Mouse (Mus musculus): ENCODE data around the gene Gstp1. TPM values are rescaled to one million over a fixed set of nuclear protein-coding genes. Genes with fewer than 3 reads are reported as not detected.

Gene Gstp1
- total RNA-seq, 2 experiments from 2014 or later, result 395 to 398 TPM

DNA sequence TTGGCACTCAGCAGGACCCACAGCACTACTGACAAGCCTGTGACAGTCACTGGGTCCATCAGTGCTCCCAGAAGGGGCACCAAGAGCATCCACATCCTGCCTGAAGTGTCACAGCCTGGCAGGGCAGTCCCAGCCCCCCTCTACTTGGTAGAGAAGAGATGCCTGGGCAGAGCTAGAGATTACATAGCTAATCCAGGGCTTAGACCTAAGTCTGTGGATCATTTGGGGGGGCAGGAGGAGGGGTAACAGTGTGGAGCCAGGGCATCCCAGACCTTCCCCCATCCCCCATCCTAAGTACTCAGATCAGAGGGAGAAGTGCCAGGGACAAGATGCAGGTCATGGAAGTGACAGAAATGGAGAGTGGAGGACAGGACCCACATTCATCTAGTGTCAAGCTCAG, 23.0 kb downstream of the Gstp1 start:
- no peak for TF ChIP-seq CTCF (conservative IDR thresholded peaks at IDR 0.05)
- no peak overlapping the region for H3K27ac ChIP-seq
- no peak for DNase-seq (ENCODE audit: low spot score in 2 of 2)
- no peak overlapping the region for H3K4me3 ChIP-seq

DNA sequence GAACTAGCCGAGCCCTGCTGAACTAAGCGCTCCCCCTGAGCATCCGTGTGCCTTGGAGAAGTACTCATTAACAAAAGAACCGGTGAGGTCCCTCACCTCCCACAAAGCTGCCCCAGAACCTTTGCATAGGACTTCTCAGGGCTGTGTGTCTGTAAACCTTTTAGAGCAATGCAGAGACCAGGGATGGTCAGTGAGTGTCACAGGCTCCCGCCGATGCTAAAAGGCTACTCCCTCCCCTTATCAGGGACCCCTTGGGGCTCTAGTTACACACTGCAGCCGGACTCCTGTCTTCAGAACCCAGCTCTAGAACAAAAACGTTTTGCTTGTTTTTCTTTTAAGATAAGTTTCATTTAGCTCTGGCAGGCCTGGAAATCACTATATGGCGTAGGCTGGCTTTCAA, 24.7 kb downstream of the Gstp1 start:
- Histone ChIP-seq H3K27ac (peak overlapping the region; percentile 74; the same call in 1 of the 2 replicates), H3K4me3 (peak overlapping the region; percentile 99)
- TF ChIP-seq CTCF (conservative IDR thresholded peaks at IDR 0.05), result no peak

DNA sequence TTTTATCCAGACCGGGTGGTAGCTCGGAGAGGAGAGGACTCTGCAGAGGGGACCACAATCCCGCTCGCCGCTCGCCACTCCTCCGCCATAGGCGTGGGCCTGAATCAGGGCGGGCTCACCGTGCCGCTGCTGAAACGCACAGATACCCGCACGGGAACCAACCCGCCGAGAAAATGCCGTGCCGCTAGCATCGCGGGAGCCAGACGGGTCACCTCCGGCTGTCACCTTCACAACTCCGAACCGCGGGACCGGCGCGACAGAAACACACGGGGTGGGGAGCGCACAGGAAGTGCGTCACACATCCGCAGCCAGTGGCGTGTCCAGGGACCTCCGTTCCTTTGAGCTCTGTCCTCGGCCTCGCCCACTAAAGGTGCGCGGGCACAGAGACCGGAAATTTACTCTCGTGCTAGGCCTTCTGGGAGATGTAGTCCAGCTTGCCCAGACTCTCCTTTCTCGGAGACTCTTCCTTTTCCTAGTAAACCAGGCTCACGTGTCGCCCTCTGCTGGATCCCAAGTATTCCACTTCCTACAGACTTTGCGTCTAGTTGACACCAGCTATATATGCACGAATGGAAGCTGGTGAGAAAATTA, 25.3 kb downstream of the Gstp1 start, which contains the start of gene Ndufv1:
Ndufv1 (minus strand) TSS at position 375 of the 591 bp plus-strand sequence.
- peak within 1 kb of the TSS; percentile 99 for H3K4me3 ChIP-seq
- peak; percentile 96 to 99 for DNase-seq (ENCODE audit: low spot score in 2 of 2)
- TF ChIP-seq CTCF (conservative IDR thresholded peaks at IDR 0.05), result peak; percentile 88
- H3K27ac ChIP-seq, result peak within 1 kb of the TSS; percentile 93

More for the DNA sequence above, 24.7 kb downstream of the Gstp1 start:
- DNase-seq (ENCODE audit: low spot score in 2 of 2), result no peak

DNA sequence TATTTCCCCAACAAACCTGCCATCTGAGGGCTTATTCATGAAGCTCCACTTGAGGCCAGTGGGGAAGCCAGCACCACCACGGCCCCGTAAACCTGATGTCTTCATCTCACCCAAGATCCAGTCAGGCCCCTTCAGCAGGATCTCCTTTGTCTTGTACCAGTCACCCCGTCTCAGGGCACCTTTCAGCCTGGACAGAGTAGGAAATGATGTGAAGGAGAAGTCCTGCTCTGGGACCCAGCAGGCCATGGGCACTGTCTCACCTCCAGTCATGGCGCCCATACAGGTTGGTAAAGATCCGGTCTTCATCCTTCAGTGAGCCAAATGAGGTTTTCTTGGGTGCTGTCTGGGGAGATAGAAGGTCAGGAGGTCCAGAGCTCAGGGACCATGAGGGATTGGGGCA, 26.7 kb downstream of the Gstp1 start:
- H3K4me3 ChIP-seq, result no peak overlapping the region
- TF ChIP-seq CTCF (conservative IDR thresholded peaks at IDR 0.05), result no peak
- no peak overlapping the region for H3K27ac ChIP-seq
- DNase-seq (ENCODE audit: low spot score in 2 of 2), result no peak

DNA sequence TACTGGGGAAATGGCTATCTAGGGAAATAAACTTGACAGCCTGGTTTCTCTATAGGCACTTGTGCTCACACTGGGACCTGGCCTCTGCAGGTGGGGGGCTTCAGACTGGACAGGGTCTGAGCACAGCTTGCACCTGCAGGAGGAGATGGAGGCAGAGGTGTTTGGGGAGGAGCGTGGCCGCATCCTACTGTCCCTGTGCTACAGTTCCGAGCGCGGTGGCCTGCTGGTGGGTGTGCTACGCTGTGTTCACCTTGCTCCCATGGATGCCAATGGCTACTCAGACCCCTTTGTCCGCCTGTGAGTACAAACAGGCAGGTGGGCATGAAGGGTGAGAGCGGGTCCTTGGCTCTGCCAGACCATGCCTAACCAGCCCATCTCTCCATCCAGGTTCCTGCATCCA, 31.8 kb downstream of the Gstp1 start:
- DNase-seq (ENCODE audit: low spot score in 2 of 2), result no peak
- no peak overlapping the region for H3K4me3 ChIP-seq
- TF ChIP-seq CTCF (conservative IDR thresholded peaks at IDR 0.05), result no peak

DNA sequence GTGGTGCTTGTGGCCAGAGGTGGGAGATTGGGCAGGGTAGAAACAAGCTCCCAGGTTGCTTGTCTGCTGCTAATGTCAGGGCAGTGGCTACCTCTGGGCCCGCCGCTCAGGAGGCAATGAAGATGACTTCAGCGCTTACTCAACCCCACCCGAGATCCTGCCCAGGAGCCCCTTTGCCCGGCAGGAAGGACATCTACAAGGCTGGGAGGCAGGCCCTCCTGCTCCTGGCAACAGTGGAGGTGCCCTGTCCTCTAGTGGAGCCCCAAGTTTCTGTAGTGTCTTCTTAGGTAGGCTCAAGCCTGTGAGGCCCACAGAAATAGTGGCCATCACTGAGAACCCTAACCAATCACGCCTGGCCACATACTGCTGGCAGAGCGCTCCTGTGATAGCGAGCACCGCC, 32.7 kb downstream of the Gstp1 start:
- no peak overlapping the region for H3K27ac ChIP-seq
- no peak for DNase-seq (ENCODE audit: low spot score in 2 of 2)
- H3K4me3 ChIP-seq, result no peak overlapping the region
- no peak for TF ChIP-seq CTCF (conservative IDR thresholded peaks at IDR 0.05)

More for the DNA sequence above, 31.8 kb downstream of the Gstp1 start:
- no peak overlapping the region for H3K27ac ChIP-seq

DNA sequence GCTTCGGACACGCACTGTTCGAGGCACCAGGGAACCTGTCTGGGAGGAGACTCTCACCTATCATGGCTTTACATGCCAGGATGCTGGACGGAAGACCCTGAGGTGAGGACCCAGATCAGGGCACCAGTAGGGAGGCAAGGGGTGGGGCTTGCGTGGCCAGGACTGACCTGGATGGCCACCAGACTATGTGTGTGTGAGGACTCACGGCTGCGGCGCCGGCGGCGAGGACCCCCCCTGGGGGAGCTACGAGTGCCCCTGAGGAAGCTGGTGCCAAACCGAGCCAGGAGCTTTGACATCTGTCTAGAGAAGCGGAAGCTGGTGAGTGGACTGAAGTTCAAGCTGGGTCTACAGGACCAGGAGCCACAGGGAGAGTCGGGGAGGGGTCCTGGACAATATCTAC, 33.5 kb downstream of the Gstp1 start:
- no peak overlapping the region for H3K27ac ChIP-seq
- no peak overlapping the region for H3K4me3 ChIP-seq
- DNase-seq (ENCODE audit: low spot score in 2 of 2), result no peak
- no peak for TF ChIP-seq CTCF (conservative IDR thresholded peaks at IDR 0.05)

DNA sequence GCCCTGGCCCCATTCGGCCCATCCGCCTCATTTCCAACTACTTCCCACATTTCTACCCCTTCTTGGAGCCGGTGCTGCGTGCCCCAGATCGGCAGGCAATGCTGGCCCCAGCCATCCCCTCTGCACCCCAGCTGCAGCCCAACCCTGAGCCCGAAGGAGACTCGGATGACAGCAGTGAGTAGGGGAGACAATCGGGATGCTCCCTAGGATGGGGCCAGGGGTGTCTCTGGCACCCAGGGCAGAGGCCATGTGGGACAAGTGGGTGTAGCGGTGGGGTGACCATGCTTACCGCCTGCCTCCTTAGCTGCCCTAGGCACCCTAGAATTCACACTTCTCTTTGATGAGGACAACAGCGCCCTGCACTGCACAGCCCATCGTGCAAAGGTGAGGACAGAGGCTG, 34.1 kb downstream of the Gstp1 start:
- no peak for DNase-seq (ENCODE audit: low spot score in 2 of 2)
- no peak for TF ChIP-seq CTCF (conservative IDR thresholded peaks at IDR 0.05)
- no peak overlapping the region for H3K27ac ChIP-seq

DNA sequence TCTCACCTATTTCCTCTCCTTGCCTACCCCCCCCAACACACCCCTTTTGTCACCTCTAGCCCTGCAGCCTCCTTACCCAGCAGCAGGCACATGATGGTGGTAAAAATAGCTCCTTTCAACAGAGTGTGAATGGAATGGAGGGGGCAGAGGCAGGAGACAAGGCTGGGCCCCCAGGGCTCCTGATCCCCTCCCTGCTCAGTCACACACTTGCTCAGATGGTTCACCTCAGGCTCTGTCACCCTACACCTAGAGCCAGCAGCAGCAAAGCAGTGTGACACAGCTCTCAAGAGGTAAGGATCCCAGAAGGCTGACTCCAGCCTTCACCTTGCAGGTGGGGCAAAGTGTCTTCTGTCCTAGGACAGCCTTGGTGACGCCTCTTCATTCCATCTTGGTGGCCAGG, 34.7 kb downstream of the Gstp1 start, which contains the start of gene Doc2g:
Doc2g (plus strand) TSS at position 202 of the 400 bp plus-strand sequence.
- Histone ChIP-seq H3K4me3 (no peak within 1 kb of the TSS), H3K27ac (no peak within 1 kb of the TSS)
- no peak for DNase-seq (ENCODE audit: low spot score in 2 of 2)
- TF ChIP-seq CTCF (conservative IDR thresholded peaks at IDR 0.05), result no peak

More for the DNA sequence above, 34.1 kb downstream of the Gstp1 start:
- no peak overlapping the region for H3K4me3 ChIP-seq

DNA sequence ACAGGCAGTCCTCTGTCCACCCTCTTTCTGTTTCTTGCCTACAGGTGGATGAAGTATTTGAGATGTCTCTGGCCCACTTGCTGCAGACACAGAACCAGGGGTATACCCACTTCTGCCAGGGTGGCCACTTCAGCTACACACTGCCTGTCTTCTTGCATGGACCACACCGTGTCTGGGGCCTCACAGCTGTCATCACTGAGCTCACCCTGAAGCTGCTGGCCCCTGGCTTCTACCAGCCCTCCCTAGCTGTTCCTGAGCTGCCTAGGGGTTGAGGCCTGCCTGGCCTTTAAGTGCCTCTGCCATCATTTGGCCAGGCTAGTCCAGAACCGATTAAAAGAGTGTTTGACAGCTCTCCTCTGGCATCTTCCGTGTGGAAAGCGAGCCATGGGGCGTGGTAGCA, 36.0 kb downstream of the Gstp1 start:
- H3K4me3 ChIP-seq, result no peak overlapping the region
- no peak for TF ChIP-seq CTCF (conservative IDR thresholded peaks at IDR 0.05)
- no peak for DNase-seq (ENCODE audit: low spot score in 2 of 2)
- H3K27ac ChIP-seq, result no peak overlapping the region

DNA sequence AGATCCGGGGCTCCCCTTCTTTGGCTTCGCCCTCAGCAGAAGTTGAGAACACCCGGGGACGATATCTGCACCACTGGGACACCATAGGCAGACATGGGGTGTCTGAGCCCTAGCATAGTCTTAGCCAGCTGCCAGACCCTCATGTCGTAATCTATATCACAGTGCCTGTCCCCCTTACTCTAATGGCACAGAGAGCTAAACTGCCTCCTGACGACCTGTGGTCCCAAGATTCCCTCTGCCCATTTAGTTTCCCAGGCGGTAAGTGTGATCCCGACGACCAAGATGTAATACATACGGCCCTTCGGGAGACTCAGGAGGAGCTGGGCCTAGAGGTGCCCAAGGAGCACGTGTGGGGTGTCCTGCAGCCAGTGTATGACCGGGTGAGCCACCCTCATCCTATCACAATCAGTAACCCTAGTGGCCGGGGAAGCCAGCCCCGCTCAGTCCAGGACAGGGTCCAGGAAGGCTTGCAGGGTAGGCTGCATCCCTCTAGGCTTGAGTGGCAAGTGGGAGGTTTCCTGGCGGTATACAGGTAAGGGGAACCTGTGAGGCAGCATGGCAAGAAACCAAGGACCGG, 36.7 kb downstream of the Gstp1 start:
- peak overlapping the region; percentile 96 for H3K27ac ChIP-seq

DNA sequence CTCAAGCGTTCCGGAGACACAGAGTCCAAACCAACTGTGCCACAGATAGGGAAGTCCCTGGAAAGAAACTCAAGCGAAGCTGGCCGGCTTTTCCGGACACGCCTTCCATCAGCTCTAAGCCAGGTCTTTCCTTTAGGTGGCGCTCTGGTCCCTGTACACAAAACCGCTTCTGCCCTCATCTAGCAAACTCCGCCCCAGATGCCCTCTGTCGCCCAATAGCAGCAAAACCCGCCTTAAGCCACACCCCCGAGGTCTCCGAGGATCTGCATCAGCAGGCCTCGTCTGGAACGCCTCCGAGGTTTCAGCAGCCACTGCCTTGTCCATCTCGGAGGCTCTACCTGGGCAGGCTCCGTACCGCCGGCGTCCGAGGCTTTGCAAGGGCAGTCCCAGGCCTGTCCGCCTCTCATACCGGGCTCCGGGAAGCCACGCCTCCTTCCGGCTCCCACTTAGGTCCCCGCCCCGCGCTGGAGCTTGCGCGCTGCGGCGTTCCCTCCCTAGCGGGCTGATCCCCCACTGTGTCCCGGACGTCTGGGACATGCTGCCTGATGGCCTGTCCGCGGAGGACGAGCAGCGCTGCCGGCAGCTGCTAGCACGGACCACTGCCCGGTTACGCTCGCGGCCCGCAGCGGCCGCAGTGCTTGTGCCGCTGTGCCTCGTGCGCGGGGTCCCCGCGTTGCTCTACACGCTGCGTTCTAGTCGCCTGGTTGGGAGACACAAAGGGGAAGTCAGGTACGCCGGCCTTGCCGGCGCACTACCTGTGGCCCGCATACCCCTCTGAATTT, 37.5 kb downstream of the Gstp1 start, which contains the start of the genes Nudt8 and Gm49405:
Nudt8 (plus strand) TSS at position 462 of the 782 bp plus-strand sequence.
Gm49405 (plus strand) TSS at position 508 of the 782 bp plus-strand sequence.
- peak within 1 kb of the TSS; percentile 96 for H3K27ac ChIP-seq
- peak within 1 kb of the TSS; percentile 75 for H3K4me3 ChIP-seq
- peak; percentile 92 to 95 for DNase-seq (ENCODE audit: low spot score in 2 of 2)
- peak; percentile 86 for TF ChIP-seq CTCF (conservative IDR thresholded peaks at IDR 0.05)

More for the DNA sequence above, 36.7 kb downstream of the Gstp1 start:
- DNase-seq (ENCODE audit: low spot score in 2 of 2), result no peak
- peak overlapping the region; percentile 75 for H3K4me3 ChIP-seq
- no peak for TF ChIP-seq CTCF (conservative IDR thresholded peaks at IDR 0.05)

DNA sequence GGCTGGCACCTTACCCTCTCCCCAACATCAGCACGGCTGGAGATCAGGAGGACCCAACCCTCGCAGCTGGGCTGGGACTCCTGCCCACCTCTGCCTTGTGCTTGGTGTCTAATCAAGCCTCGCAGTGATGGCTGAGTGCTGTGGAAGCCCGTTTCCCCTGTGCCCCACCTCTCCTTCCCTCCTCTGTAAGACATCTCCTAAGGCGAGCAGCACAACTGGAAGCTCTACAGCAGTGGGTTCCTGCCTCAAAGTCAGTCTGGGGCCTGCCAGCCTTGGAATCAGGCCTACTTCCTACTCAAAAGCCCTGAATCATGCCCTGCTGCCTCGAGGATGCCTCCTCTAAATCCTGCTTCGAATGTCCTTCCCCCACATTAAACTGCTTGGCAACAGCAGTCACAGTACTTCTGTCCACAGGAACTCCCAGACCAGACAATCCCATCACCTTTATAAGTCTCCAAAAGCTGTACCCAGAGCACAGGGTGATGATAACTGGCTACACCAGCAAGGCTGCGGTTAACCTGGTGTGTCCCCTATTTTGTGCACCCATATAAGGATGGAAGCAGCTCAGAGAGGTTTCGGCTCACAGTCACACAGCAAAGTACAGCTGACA, 38.6 kb downstream of the Gstp1 start:
- no peak for DNase-seq (ENCODE audit: low spot score in 2 of 2)
- TF ChIP-seq CTCF (conservative IDR thresholded peaks at IDR 0.05), result no peak
- Histone ChIP-seq H3K4me3 (no peak overlapping the region; the same call in 1 of the 2 replicates), H3K27ac (no peak overlapping the region; the same call in 1 of the 2 replicates)

All from layer of hippocampus, adult 2 months (tissue).